In genomic region chr6:24590282-24590681, GRCm38 (mm10) we compare ENCODE assay signal across 17 mouse cellular contexts. TPM values are rescaled to one million over a fixed set of nuclear protein-coding genes. Genes with fewer than 3 reads are reported as not detected.
"Had no signal": no experiment of that assay in that cellular context is flagged by ENCODE, and none has a peak within 500 bp of the region (broad histone marks: within the 10 kb centered on the region; RNA-seq: fewer than 3 reads in every experiment).

No protein-coding gene starts in this region.

- H3K36me3 ChIP-seq: limb, embryonic 10.5 days; liver, embryonic 15.5 days; midbrain, embryonic 12.5 days had no signal

- H3K27ac ChIP-seq: left cerebral cortex, adult 2 months; limb, embryonic 10.5 days; liver, embryonic 15.5 days; macrophage; midbrain, embryonic 12.5 days had no signal

- H3K9ac ChIP-seq: liver, embryonic 15.5 days; midbrain, embryonic 12.5 days had no signal

- DNase-seq: kidney, adult 8-10 months; kidney, postnatal 25 days; lung, postnatal 10 days; right cerebral cortex, postnatal 14 days; thymus, postnatal 4 days had no signal

- H3K4me2 ChIP-seq: liver, embryonic 11.5 days; liver, embryonic 15.5 days; midbrain, embryonic 12.5 days had no signal

- H3K4me3 ChIP-seq: left cerebral cortex, adult 2 months; limb, embryonic 10.5 days; liver, embryonic 15.5 days; megakaryocyte, embryonic 14.5 days; midbrain, embryonic 12.5 days had no signal

- H3K4me1 ChIP-seq: liver, embryonic 15.5 days; midbrain, embryonic 12.5 days had no signal

- H3K27me3 ChIP-seq: liver, embryonic 15.5 days; megakaryocyte, embryonic 14.5 days; midbrain, embryonic 12.5 days had no signal

- H3K9me3 ChIP-seq: limb, embryonic 10.5 days; liver, embryonic 15.5 days; midbrain, embryonic 12.5 days had no signal

RNA-seq across cellular contexts. Expression of gene Lmod2, which starts 7.3 kb away (rescaled TPM):
- total RNA-seq: layer of hippocampus, postnatal 25 days; left cerebral cortex, adult 2 months; left cerebral cortex, postnatal 14 days; midbrain, postnatal 0 days had no signal
- polyA plus RNA-seq: macrophage; midbrain, embryonic 12.5 days; midbrain, postnatal 0 days; neural tube, embryonic 14.5 days; spleen, adult 2 months had no signal
